Mouse (Mus musculus): Measurements from ENCODE around the gene Taf5l. TPM values are rescaled to one million over a fixed set of nuclear protein-coding genes. Genes with fewer than 3 reads are reported as not detected.
"Not testable (repeated sequence)": the region's sequence is repeated elsewhere in the genome, so short reads cannot be mapped to it uniquely, and the experiment has no call there.

The Taf5l gene
- 10 to 100 TPM in 2 of 3 experiments, 1 to 10 TPM in 1; 9.2 to 15.4 (median 12.3) TPM for polyA plus RNA-seq (2017; shearing (Covaris generic))

- ATAC-seq = peak; percentile 84
These were observed at the start of gene Taf5l, which contains the start of gene Urb2 for GRCm38 (mm10) chr8:124021237-124022227. Gene Taf5l (minus strand): TSS chr8:124021397. Gene Urb2 (plus strand): TSS chr8:124021508.

DNA sequence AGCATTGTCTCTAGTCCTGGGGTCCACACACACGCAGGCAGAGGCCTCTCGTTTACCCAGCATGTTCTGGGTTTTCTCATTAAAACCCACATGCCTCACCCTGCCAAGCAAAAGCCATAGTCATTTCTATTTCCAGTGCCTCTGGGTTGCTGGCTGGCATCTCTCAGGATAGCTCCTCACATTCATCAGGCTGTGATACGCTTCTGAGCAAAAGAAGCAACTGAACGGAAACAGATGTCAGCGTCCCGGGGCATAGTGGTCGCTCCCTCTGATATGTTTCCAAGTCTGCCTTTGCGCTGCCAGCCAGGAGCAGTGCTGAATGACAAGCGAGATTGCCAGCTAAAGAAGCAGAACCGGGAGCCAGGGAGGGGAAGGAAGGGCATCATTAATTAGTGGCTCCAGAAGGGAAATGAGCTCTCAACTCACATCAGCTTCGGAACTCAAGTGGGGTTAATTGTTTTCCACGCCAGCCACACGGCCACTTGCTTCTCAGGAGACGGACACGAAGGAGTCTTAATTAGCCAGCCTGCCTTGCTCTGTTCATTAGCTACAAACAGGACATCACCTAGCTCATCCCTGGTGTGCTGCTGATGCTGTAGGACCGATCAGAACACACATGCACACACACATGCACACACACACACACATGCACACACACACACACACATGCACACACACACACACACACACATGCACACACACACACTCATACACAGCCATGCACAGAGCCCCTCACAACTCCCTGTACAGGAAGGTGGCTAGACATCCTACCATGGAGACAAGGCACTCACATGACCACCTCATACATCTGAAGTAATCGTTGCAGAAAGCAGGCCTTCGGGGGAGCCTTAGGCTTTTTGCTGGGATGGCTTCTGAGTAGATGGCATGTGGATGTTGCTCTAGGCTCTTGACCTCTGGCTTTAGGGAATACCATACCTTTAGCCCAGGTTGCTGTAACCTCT, 49.4 kb upstream of the Taf5l start:
- ATAC-seq = no peak

DNA sequence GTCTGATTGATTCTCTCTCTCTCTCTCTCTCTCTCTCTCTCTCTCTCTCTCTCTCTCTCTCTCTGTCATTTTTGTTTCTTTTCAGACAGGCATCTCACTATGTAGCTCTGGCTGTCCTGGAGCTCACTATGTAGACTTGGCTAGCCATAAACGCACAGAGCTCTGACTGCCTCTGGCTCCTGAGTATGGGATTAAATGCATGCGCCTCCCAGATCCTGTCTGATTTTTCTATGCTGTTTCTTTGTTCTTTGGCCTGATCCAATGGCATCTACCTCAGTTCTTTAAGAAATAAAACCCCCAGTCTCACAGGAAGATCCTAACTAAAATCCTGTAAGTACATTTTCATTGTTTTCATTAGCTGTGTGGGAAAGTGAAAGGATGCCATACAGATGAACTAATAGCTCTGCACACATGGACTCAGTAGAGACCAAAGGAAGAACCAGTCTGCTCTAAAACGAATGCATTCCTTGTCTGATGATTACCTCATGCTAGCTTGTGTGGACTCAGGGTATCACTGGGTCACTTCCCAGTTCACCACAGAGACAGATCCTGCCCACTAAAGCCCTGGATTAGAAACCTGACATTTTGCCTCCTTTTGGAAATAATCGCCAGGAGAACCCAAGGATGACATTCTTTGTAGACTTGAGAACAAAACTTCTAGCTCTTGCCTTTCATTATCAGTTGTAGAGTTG, 46.0 kb upstream of the Taf5l start:
- no peak for ATAC-seq

- ATAC-seq = no peak
These were observed 45.3 kb upstream of the Taf5l start for GRCm38 (mm10) chr8:124066325-124067058.

DNA sequence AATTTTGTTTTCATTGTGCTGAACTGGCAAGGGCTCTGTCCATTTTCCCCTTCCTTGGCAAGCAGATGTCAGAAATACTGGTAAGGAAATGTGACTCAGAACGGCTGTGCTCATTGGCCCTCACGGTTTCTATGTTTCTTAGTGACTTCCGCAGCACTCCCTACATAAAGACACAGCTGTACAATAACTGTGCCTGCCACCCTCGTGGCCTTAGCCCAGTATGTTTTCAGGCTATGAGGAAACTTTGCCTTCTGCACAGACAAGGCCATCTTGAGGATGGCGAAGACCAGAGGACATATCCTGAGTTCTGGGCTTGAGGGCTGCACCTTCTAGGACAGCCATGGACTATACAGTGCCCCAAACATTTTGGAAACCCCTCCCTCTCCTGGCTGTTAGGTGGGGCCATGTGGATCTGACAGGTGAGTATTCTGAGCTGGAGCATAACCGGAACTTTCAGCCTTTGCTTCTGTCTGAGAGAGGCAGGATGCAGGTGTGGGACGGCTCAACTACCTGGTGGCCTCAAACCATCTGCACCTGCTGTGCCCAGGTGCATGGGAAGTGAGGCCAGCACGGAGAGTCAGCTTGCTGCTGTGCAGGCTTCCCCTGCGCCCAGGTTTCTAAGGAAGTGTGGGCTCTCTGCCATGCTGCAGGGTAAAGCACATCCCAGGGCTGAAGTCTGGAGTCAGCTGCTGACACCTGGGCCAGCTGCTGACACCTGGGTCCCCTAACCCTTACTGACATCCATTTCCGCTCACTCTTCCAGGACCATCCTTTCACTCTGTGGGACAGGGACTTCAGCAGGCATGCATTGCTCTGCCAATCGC, 35.8 kb upstream of the Taf5l start:
- ATAC-seq = no peak

DNA sequence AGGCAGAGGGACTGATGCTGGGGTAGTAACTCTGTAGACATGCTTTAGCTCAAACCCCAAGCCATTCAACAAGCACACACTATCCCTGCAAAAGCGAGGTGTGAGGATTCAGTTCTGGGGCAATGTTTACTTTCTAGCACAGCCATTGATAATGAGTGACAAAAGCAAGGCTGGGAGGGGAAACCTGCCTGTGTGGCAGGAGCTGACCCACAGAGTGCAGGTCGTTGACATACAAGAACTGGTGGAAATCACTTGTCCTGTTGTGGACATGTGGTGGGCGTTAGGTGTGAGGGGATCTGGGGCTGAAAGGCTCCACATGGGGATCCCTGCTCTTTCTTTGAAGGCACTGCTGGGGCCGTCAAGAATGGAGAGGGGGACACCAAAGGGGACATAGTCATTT, 31.4 kb upstream of the Taf5l start:
- ATAC-seq = no peak

DNA sequence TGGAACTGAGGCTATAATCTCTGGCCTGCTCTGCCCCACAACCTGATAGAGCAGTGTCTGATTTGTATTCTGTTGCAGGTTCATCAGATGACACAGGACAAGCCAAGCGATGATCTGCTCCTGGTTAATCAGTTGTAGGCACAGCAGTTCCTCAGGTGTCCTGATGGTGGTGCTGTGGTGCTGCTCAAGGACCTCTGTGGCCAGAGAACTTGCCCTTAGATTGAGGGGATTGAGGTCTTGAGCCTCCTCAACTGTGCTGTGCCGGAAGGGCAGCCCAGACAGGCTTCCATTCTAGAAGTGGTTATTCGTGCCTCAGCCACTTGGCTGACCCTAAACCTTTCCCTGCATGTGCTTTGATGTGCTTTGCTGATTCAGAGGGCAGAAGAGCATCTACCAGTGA, 30.9 kb upstream of the Taf5l start:
- ATAC-seq = peak; percentile 46

DNA sequence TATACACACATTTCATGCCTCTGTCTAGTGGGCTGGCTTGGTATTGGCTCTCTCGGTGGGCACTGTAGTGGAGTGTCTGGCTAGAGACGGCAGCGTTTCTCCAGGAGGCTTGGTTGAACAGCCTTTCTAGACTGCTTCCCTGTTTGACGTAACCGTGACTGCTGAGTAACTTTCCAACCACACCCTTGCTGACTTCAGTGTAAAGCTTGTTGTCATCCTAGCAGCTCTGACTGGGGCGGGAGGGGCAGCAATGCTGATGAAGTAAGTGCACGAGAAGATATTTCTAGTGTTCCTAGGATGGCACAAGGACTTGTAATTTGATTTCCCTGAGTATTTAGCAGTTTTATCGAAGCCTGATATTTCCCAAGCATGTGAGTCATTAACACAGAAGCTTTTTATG, 24.7 kb upstream of the Taf5l start:
- ATAC-seq = no peak

DNA sequence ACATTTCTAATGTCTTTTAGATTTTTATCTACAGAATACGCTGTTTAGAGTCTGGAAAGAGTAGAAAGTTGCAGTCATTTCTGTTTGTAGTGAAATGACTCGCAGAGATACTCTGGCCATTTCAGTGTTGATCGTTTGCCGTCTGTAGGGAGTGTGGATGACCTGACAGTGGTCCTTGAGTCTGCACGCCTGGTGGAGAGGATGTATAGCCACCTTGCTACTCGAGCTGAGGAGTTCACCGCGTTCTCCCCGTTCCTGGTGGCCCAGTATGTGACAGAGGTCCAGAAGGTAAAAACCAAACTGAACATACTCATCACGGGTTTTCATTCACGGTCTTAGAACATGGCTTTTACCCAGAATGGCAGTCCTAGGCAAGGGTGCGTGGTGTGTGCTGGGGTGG, 23.7 kb upstream of the Taf5l start:
- ATAC-seq = no peak

GRCm38 (mm10) chr8:124044421-124044820, 23.2 kb upstream of the Taf5l start:
- no peak for ATAC-seq

DNA sequence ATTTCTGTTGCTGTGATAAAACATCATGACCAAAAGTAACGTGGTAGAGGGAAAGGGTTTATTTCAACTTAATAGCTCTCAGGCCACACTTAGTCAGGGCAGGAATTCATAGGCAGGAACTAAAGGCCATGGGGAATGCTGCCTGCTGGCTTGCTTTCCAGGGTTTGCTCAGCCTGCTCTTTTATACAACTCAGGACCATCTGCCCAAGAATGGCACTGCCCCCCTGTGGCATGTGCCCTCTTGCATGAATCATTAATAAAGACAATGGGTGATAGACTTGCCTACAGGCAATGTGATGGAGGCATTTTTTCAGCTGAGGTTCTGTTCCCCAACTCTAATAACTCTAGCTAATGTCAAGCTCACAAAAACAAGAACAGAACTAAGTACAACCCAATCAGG, 21.0 kb upstream of the Taf5l start:
- no peak for ATAC-seq

DNA sequence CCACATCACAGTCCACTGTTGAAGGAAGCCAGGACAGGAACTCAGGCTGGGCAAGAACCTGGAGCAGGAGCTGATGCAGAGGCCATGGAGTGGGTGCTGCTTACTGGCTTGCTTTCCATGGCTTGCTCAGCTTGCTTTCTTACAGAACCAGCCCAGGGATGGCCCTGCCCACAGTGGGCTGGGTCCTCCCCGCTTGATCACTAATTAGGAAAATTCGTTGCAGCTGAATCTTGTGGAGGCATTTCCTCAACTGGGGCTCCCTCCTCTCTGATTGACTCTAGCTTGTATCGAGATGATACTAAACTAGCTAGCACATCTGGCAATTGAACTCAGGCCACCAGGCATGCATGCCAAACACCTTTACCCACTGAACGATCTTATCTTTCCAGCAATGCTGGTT, 18.2 kb upstream of the Taf5l start:
- no peak for ATAC-seq

DNA sequence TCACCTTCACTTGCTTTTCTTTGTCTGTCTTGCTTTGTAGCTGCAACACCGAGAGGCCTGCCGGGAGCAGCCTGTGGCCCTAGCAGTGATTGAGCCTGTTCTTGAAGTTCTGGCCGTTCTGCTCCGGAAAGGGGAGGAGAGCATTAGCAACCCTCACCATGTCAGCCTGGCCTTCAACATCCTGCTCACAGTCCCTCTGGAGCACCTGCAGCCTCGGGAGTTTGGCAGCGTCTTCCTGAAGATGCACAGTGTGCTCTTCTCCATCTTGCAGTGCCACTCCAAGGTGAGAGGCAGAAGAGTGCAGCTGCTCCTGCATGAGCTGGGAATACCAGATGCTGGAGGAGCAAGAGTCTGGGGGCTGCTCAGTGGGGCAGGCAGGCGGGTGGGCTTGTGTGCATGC, 16.9 kb upstream of the Taf5l start:
- no peak for ATAC-seq

DNA sequence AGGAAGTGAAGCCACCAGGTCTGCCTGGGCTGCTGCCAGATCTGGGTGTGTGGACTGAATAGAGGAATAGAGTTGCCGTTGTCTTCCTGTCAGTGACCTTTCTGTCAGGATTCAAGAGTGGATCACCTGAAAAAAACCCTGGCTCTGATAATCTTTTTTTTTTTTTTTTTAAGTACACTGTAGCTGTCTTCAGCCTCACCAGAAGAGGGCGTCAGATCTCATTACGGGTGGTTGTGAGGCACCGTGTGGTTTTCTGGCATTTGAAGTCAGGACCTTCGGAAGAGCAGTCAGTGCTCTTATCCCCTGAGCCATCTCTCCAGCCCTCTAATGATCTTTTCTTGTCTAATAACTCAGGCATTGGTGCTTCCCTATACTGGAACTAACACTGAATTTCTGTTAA, 12.2 kb upstream of the Taf5l start:
- ATAC-seq = no peak

DNA sequence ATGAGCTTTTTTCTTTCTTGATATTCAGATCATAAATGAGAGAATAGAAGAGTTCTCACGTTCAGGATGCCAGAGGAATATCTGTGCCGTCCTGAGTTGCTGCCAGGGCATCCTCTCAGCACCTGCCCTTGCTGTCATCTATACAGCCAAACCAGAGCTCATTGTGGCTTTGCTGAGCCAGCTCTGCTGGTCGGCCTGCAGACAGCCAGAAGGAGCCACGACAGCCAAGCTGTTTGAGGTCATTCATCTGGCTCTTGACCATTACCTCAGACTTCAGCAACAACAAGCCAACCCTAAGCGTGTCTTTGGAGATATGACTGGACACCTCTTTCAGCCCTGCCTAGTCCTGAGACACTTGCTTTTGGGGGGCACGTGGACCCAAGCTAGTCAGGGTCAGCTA, 6.6 kb upstream of the Taf5l start:
- no peak for ATAC-seq

GRCm38 (mm10) chr8:124026265-124026664, 5.1 kb upstream of the Taf5l start:
- not testable (repeated sequence) for ATAC-seq

GRCm38 (mm10) chr8:124020439-124021236, 559 bp downstream of the Taf5l start:
- peak; percentile 55 for ATAC-seq

- no peak for ATAC-seq
These were observed 1.4 kb downstream of the Taf5l start for GRCm38 (mm10) chr8:124019782-124020181.

GRCm38 (mm10) chr8:124014751-124015150, 6.4 kb downstream of the Taf5l start:
- no peak for ATAC-seq

DNA sequence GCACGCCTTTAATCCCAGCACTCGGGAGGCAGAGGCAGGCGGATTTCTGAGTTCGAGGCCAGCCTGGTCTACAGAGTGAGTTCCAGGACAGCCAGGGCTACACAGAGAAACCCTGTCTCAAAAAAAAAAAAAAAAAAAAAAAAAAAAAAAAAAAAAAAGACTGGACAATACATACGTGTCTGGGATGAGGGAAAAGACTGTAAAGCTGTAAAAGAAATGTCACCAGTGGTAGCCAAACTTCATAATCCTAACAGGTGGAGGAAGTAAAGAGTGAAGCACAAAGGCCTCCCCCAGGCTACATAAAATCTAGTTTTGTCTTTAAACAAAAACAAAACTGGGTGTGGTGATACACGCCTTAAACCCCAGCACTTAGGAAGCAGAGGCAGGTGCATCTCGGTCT, 6.9 kb downstream of the Taf5l start:
- ATAC-seq = not testable (repeated sequence)

Measured in inflammation-experienced regulatory T-cells, adult 6 months (primary cell).